Mouse (Mus musculus) heart, embryonic 11.5 days (tissue): ENCODE measurements around the gene Fam184a. TPM values are rescaled to one million over a fixed set of nuclear protein-coding genes. Genes with fewer than 3 reads are reported as not detected.

Experiments
- ATAC-seq: fragments of 200-750 bp; cut with Nextera tagmentation; replicated peaks from 2 replicates; pipeline ENCODE4 v1.8.0; 2017; ENCODE audit warnings: moderate library complexity; ENCODE audit not compliant: insufficient number of reproducible peaks, low FRiP score, low TSS enrichment
- H3K27ac ChIP-seq: fragments of 300-500 bp; sonication (generic); 2 replicates; pipeline ENCODE4 v1.5.1; 2014; ENCODE audit warnings: mild to moderate bottlenecking, low read depth, low read length
- H3K27me3 ChIP-seq: fragments of 300-500 bp; sonication (generic); 2 replicates; pipeline ENCODE4 v1.6.1; 2014; ENCODE audit warnings: mild to moderate bottlenecking, low read length, mixed read lengths; ENCODE audit not compliant: control insufficient read depth, insufficient read depth
- H3K36me3 ChIP-seq: fragments of 300-500 bp; sonication (generic); 2 replicates; pipeline ENCODE4 v1.6.1; 2014; ENCODE audit warnings: mild to moderate bottlenecking, low read length, moderate library complexity, mixed read lengths; ENCODE audit not compliant: control insufficient read depth, insufficient read depth
- H3K4me1 ChIP-seq: fragments of 300-500 bp; sonication (generic); 2 replicates; pipeline ENCODE4 v1.6.1; 2014; ENCODE audit warnings: low read length; ENCODE audit not compliant: control insufficient read depth, insufficient read depth
- H3K4me2 ChIP-seq: fragments of 300-500 bp; sonication (generic); 2 replicates; pipeline ENCODE4 v1.6.1; 2014; ENCODE audit warnings: mild to moderate bottlenecking, moderate library complexity
- H3K4me3 ChIP-seq: fragments of 300-500 bp; sonication (generic); 2 replicates; pipeline ENCODE4 v1.5.1; 2014; ENCODE audit warnings: low read depth, low read length
- H3K9ac ChIP-seq: fragments of 300-500 bp; sonication (generic); 2 replicates; pipeline ENCODE4 v1.6.1; 2014; ENCODE audit warnings: mild to moderate bottlenecking, low read depth, low read length, moderate library complexity
- H3K9me3 ChIP-seq: fragments of 300-500 bp; sonication (generic); replicated peaks from 2 replicates; pipeline ENCODE4 v1.6.1; 2016; ENCODE audit warnings: low read length; ENCODE audit not compliant: control insufficient read depth
- WGBS: fragments of 180-500 bp; shearing (Covaris S2); extraction: QIAGEN DNeasy Blood & Tissue Kit; methylation state at CpG from one replicate; pipeline ENCODE4 v1.1.7; 2014; ENCODE audit not compliant: insufficient replicate concordance; 5-methylcytosine and 5-hydroxymethylcytosine counted together
- polyA plus RNA-seq: library from polyadenylated mRNA; unstranded; fragments of >200 nt; fragmentation: Nextera tagmentation; extraction: Ambion mirVana; gene quantifications from 2 replicates; pipeline ENCODE4 v1.2.1, GENCODE M21; 2014

The Fam184a gene
- polyA plus RNA-seq, 1 experiment from 2014 or later: 3.1 TPM

DNA sequence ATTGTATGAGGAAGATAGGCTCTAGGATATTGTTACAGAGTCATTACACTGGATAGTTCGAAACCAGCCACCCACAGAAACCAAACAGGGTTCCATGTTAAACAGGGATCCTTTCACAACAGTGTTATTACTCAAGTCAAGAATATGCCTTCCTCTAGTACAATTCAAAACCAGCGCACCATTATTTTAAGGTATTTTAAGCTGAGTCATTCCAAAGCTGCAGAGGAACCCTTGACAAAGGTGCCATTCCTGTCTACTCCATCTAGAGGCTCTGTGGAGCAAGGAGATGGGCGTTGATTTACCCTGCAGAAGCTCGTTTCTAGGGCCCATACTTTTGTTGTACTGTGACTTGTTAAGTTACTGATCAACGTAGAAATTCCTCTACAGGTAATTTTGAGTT is 152.1 kb downstream of the Fam184a start:
- peak overlapping the region; percentile 53 for H3K4me2 ChIP-seq
- no peaks in the 10 kb centered on the region for H3K27me3 ChIP-seq
- 48% methylated on average over 5 of the region's 5 CpGs for WGBS
- H3K9ac ChIP-seq: no peak overlapping the region
- peaks cover 15% of the 10 kb centered on the region for H3K4me1 ChIP-seq
- H3K27ac ChIP-seq: no peak overlapping the region
- ATAC-seq: no peak
- H3K4me3 ChIP-seq: peak overlapping the region; percentile 18; the same call in 1 of the 2 replicates
- H3K9me3 ChIP-seq: no peaks in the 10 kb centered on the region
- no peaks in the 10 kb centered on the region for H3K36me3 ChIP-seq

DNA sequence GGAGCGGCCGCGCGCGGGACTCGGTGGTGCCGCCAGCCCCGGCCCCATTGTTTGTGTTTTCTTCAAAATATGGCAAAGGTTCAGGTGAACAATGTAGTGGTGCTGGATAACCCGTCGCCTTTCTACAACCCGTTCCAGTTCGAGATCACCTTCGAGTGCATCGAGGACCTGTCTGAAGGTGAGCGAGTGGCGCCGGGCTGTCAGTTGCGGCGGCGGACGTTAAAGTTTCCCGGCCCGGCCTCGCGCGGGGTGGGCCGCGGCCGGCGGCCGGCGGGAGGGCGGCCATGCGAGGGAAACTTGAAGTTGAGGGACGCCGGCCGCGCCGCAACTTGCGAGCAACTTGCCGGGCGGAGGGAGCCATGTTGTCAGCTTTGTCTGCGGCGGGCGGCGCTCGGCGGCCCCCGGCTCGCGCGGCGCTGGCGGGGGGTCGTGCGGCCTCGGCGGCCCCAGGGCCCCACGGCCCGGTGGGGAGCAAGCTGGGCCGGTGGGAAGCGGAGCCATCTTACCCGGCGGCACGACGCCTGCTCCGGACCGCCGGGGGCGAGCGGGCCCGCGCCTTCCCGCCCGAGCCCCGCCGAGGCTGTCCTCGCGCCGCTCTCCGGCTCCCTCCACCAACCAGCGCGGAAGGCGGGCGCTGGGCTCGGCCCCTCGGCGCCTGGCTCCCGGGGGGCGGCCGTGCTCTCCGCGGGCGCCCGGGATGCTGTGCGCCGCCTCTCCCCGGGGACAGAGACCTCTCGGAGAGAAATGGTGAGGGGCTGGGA is 153.6 kb downstream of the Fam184a start:
- H3K9me3 ChIP-seq: no peaks in the 10 kb centered on the region
- H3K27ac ChIP-seq: peak overlapping the region; percentile 99
- H3K4me2 ChIP-seq: peak overlapping the region; percentile 57
- H3K27me3 ChIP-seq: no peaks in the 10 kb centered on the region
- peak overlapping the region; percentile 98 for H3K9ac ChIP-seq
- peak; percentile 29 for ATAC-seq
- peak overlapping the region; percentile 94 for H3K4me3 ChIP-seq
- peaks cover 15% of the 10 kb centered on the region for H3K4me1 ChIP-seq
- under 1% methylated on average over 86 of the region's 99 CpGs for WGBS
- no peaks in the 10 kb centered on the region for H3K36me3 ChIP-seq

DNA sequence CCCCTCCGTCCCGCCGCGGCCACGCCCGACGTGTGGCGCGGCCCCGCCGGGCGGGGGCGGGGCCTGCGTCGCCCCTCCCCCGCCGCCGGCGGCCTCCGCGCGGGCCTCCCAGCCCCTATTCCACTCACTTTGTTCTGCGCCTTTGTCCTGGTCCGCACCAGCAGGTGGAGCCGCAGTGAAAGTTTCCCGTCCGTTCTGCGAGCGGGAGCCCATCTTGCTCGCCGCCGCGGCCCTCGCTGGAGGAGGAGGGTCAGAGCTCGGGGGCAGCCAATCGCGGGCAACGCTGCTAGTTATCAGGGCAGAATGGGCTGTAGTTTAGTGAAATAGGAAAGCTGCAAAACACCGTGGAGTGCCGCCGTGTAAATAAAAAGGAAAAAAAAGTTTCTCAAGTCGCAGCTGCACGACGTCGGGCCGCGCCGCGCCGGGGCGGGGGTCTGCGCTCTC is 154.2 kb downstream of the Fam184a start, which contains the start of gene Asf1a:
Asf1a (plus strand) TSS at position 81 of the 444 bp plus-strand sequence.
- Histone ChIP-seq H3K27ac (peak within 1 kb of the TSS; percentile 99), H3K9me3 (no peaks in the 10 kb centered on the region), H3K4me2 (peak within 1 kb of the TSS; percentile 84), H3K4me3 (peak within 1 kb of the TSS; percentile 94), H3K4me1 (peaks cover 13% of the 10 kb centered on the region), H3K27me3 (no peaks in the 10 kb centered on the region), H3K9ac (peak within 1 kb of the TSS; percentile 98), H3K36me3 (no peaks in the 10 kb centered on the region)
- ATAC-seq: peak; percentile 98
- WGBS: under 1% methylated on average over 50 of the region's 52 CpGs

DNA sequence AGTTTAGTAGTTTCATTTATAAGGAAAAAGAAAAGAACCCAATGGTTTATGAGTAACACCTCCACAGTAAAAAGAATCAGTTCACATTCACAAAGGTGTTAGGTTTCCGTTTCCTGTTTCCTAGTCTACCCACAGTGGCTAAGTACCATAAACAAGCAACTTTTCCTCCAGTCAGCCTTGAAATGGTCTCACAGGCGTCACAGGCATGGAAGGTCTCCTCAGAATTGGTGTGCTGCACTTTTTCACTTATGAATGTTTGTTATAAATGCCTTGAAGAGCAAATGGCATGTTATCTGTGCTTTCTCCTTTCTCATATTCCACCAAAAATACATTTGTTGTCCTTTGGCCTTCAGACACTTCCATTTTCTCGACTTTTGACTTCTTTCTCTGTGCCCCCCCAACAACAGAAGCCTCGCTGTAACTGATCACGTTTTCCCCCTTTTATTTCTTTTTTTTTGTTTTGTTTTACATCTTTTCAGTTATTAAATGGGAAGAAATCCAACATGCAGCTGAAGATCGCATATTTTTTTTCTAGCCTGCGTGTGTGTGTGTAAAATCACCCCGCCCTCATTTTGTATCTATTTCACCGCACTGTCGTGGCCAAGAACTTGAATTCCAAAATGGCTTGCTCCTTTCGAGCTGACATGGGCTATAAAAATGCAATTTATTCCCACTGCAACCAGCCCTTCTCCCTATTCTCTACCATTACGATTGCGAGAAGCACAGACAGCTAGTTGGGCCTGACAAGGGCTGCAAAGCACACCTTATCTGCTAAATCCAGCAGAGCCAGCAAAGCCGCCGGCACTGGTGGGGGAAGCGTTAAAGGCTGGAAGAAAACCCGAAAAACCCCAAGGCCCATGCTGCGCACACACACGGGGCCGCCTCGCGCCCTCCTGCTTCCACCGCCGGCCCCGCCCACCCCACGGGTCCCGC is 154.9 kb downstream of the Fam184a start:
- H3K4me1 ChIP-seq: peaks cover 13% of the 10 kb centered on the region
- peak overlapping the region; percentile 94 for H3K4me3 ChIP-seq
- no peaks in the 10 kb centered on the region for H3K9me3 ChIP-seq
- no peaks in the 10 kb centered on the region for H3K27me3 ChIP-seq
- H3K9ac ChIP-seq: peak overlapping the region; percentile 83
- WGBS: 6% methylated on average over 27 of the region's 27 CpGs
- peak overlapping the region; percentile 84 for H3K4me2 ChIP-seq
- H3K36me3 ChIP-seq: no peaks in the 10 kb centered on the region
- peak overlapping the region; percentile 99 for H3K27ac ChIP-seq
- ATAC-seq: peak; percentile 11; the same call in 1 of the 2 replicates

DNA sequence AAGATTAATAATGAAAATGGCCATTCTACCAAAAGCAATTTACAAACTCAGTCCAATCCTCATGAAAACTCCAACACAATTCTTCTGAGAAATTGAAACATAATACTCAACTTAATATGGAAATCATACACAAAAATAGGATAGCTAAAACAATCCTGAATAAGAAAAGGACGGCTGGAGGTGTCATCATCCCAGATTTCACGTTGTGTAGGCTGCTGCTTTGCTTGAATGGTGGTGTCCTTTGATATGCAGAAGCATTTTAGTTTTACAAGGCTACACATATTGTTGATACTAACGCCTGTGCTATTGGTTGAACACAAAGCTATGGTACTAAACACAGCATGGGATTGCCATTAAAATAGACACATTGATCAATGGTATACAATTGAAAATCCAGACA is 165.1 kb downstream of the Fam184a start:
- H3K4me1 ChIP-seq: peaks cover 3% of the 10 kb centered on the region; the same call in 1 of the 2 replicates
- no peak overlapping the region for H3K27ac ChIP-seq
- no peaks in the 10 kb centered on the region for H3K9me3 ChIP-seq
- no peak overlapping the region for H3K9ac ChIP-seq
- H3K36me3 ChIP-seq: no peaks in the 10 kb centered on the region
- no peak overlapping the region for H3K4me2 ChIP-seq
- no peak for ATAC-seq
- 81% methylated on average over 3 of the region's 3 CpGs for WGBS
- H3K27me3 ChIP-seq: no peaks in the 10 kb centered on the region
- H3K4me3 ChIP-seq: no peak overlapping the region

Other genes with a start within 250 kb of the Fam184a start
- 84.0 and 88.8 TPM in 2 replicates for gene Asf1a, start 154.4 kb downstream of the Fam184a start, polyA plus RNA-seq
- 11.2 and 11.4 TPM in 2 replicates for gene Mcm9, start 120.7 kb downstream of the Fam184a start, polyA plus RNA-seq